Mouse (Mus musculus): ENCODE results near the gene Elavl4.

GRCm38 (mm10) chr4:110157515-110158159, 194.1 kb downstream of the Elavl4 start:
- TF ChIP-seq CTCF (IDR thresholded peaks at IDR 0.05; ENCODE audit: extremely low read depth, insufficient read depth, low read length) (no peak), POLR2A (IDR thresholded peaks at IDR 0.05; ENCODE audit: extremely low read depth, insufficient read depth, low read length) (no peak)
